Mouse (Mus musculus): ENCODE results near the gene Ttyh2.

GRCm38 (mm10) chr11:114692601-114693000 is 17.4 kb downstream of the Ttyh2 start:
- TF ChIP-seq GATA2 (IDR thresholded peaks at IDR 0.05; ENCODE audit: borderline replicate concordance, low read depth, low read length) (no peak), TAL1 (conservative IDR thresholded peaks at IDR 0.05; ENCODE audit: low read depth, low read length) (no peak), CTCF (IDR thresholded peaks at IDR 0.05; ENCODE audit: low read depth, low read length) (no peak)
